In genomic region chr2:32708643-32709042, GRCm38 (mm10) we compare ENCODE assay signal across 9 mouse cellular contexts. TPM values are rescaled to one million over a fixed set of nuclear protein-coding genes. Genes with fewer than 3 reads are reported as not detected.
A peak's percentile ranks its signal among the peaks of the same experiment; 100 is the strongest.
DNase-seq lines count a peak whose midpoint lies in the region; ATAC-seq and TF ChIP-seq lines count a peak whose summit lies in the region.
"Had no signal": no experiment of that assay in that cellular context is flagged by ENCODE, and none has a peak within 500 bp of the region (broad histone marks: within the 10 kb centered on the region; RNA-seq: fewer than 3 reads in every experiment).

No protein-coding gene starts in this region.

- H3K4me1 ChIP-seq in kidney, adult 2 months (ENCODE audit: control insufficient read depth, insufficient read depth, low read length): peaks cover 17% of the 10 kb centered on the region
- H3K4me1 ChIP-seq in kidney, embryonic 16.5 days (ENCODE audit: insufficient read depth, low read length): peaks cover 10% of the 10 kb centered on the region
- no peaks in the 10 kb centered on the region; the same call in 1 of the 2 replicates for H3K4me1 ChIP-seq in cortical plate, adult 2 months (ENCODE audit: control insufficient read depth, insufficient read depth, low read length)

- ATAC-seq in CD4-positive, CD25-positive, alpha-beta regulatory T cell, adult 4 months: no peak
- no peak for ATAC-seq in kidney, embryonic 16.5 days (ENCODE audit: low FRiP score, low TSS enrichment)

- 24% methylated on average over 3 of the region's 3 CpGs for WGBS in kidney, adult 2 months
- 33% methylated on average over 3 of the region's 3 CpGs for WGBS in kidney, embryonic 16.5 days

- no peak overlapping the region for H3K9ac ChIP-seq in kidney, embryonic 16.5 days (replicated peaks; ENCODE audit: low read length)

- no peak overlapping the region for H3K4me3 ChIP-seq in kidney, adult 2 months (ENCODE audit: insufficient read depth, low read depth, low read length)
- no peak overlapping the region for H3K4me3 ChIP-seq in kidney, embryonic 16.5 days (ENCODE audit: low read length)
- no peak overlapping the region for H3K4me3 ChIP-seq in cortical plate, adult 2 months (ENCODE audit: insufficient read depth, low read length)

- peak; percentile 67 for TF ChIP-seq CTCF in kidney, adult 2 months (conservative IDR thresholded peaks at IDR 0.05; ENCODE audit: insufficient read depth, insufficient read length, low read depth, low read length)
- peak; percentile 76 for TF ChIP-seq CTCF in cortical plate, adult 2 months (IDR thresholded peaks at IDR 0.05; ENCODE audit: extremely low read depth, insufficient read depth, low read length)

- H3K36me3 ChIP-seq in kidney, adult 2 months (ENCODE audit: control insufficient read depth, insufficient read depth, low read length): peaks cover 18% of the 10 kb centered on the region
- peaks cover 68% of the 10 kb centered on the region for H3K36me3 ChIP-seq in kidney, embryonic 16.5 days (ENCODE audit: insufficient read depth, low read length)

- TF ChIP-seq POLR2A in kidney, adult 2 months (IDR thresholded peaks at IDR 0.05; ENCODE audit: low read depth, low read length): no peak
- no peak for TF ChIP-seq POLR2A in cortical plate, adult 2 months (IDR thresholded peaks at IDR 0.05; ENCODE audit: extremely low read depth, insufficient read depth, low read length)

- no peaks in the 10 kb centered on the region for H3K27me3 ChIP-seq in kidney, adult 2 months (replicated peaks; ENCODE audit: control insufficient read depth, insufficient read depth, low read length)
- H3K27me3 ChIP-seq in kidney, embryonic 16.5 days (ENCODE audit: insufficient read depth, low read length): no peaks in the 10 kb centered on the region

- DNase-seq in CD4-positive, CD25-positive, alpha-beta regulatory T cell, adult 2 months (ENCODE audit: low read depth, low spot score): peak; percentile 84
- no peak for DNase-seq in kidney, adult 2 months
- DNase-seq in CD8-positive naive resting alpha-beta T cell, adult 2 months (ENCODE audit: low read depth in 2 of 2, low spot score in 2 of 2): peak; percentile 68 to 76
- DNase-seq in lung, postnatal 4 days: peak; percentile 56 to 81
- no peak for DNase-seq in right cerebral cortex, adult 18-20 months

- H3K4me2 ChIP-seq in kidney, embryonic 16.5 days (replicated peaks; ENCODE audit: low read depth, low read length): no peak overlapping the region

- H3K9me3 ChIP-seq in kidney, embryonic 16.5 days (ENCODE audit: low read length): no peaks in the 10 kb centered on the region

- H3K27ac ChIP-seq in kidney, adult 2 months (ENCODE audit: insufficient read depth, low read depth, low read length): no peak overlapping the region
- no peak overlapping the region for H3K27ac ChIP-seq in kidney, embryonic 16.5 days (ENCODE audit: low read length)
- no peak overlapping the region for H3K27ac ChIP-seq in cortical plate, adult 2 months (ENCODE audit: insufficient read depth, low read length)

RNA-seq across cellular contexts. Expression of gene Cdk9, which starts 4.2 kb away (rescaled TPM):
- polyA plus RNA-seq in CD4-positive, CD25-positive, alpha-beta regulatory T cell, adult 4 months (2017; shearing (Covaris generic)): 10 to 100 TPM; 16.3 to 22.9 TPM
- 88.3 and 89.2 TPM in 2 replicates for polyA plus RNA-seq in kidney, adult 2 months (2012; rRNA removed)
- 113 and 115 TPM in 2 replicates for polyA plus RNA-seq in kidney, embryonic 16.5 days (2015; fragmentation: Nextera tagmentation; extraction: Ambion mirVana)
- polyA plus RNA-seq in cortical plate, adult 2 months (2012; rRNA removed): 260 and 329 TPM in 2 replicates

RNA-seq across cellular contexts. Expression of gene Fpgs, which starts 4.7 kb away (rescaled TPM):
- polyA plus RNA-seq in CD4-positive, CD25-positive, alpha-beta regulatory T cell, adult 4 months (2017; shearing (Covaris generic)): 10 to 100 TPM in 1 of 2 experiments, 1 to 10 TPM in 1; 9.4 to 12.5 TPM
- 147 and 174 TPM in 2 replicates for polyA plus RNA-seq in kidney, adult 2 months (2012; rRNA removed)
- polyA plus RNA-seq in kidney, embryonic 16.5 days (2015; fragmentation: Nextera tagmentation; extraction: Ambion mirVana): 42.3 and 45.1 TPM in 2 replicates
- polyA plus RNA-seq in cortical plate, adult 2 months (2012; rRNA removed): 16.4 and 17.7 TPM in 2 replicates

RNA-seq across cellular contexts. Expression of gene Sh2d3c, which starts 12.2 kb away (rescaled TPM):
- 10 to 100 TPM; 54.0 to 90.6 TPM for polyA plus RNA-seq in CD4-positive, CD25-positive, alpha-beta regulatory T cell, adult 4 months (2017; shearing (Covaris generic))
- 28.4 and 30.4 TPM in 2 replicates for polyA plus RNA-seq in kidney, adult 2 months (2012; rRNA removed)
- polyA plus RNA-seq in kidney, embryonic 16.5 days (2015; fragmentation: Nextera tagmentation; extraction: Ambion mirVana): 41.5 and 44.2 TPM in 2 replicates
- polyA plus RNA-seq in cortical plate, adult 2 months (2012; rRNA removed): 29.7 and 31.5 TPM in 2 replicates

RNA-seq across cellular contexts. Expression of gene 6330409D20Rik, which starts 32.2 kb away (rescaled TPM):
- under 1 TPM in 1 of 2 experiments, not detected in 1; 0.58 TPM for polyA plus RNA-seq in CD4-positive, CD25-positive, alpha-beta regulatory T cell, adult 4 months (2017; shearing (Covaris generic))
- polyA plus RNA-seq in kidney, adult 2 months (2012; rRNA removed): not detected in 2 replicates
- 0.16 TPM in 1 of 2 replicates, not detected in the other for polyA plus RNA-seq in kidney, embryonic 16.5 days (2015; fragmentation: Nextera tagmentation; extraction: Ambion mirVana)
- polyA plus RNA-seq in cortical plate, adult 2 months (2012; rRNA removed): 3.5 and 4.2 TPM in 2 replicates
- polyA plus RNA-seq: C2C12 had no signal

RNA-seq across cellular contexts. Expression of gene Tor2a, which starts 48.4 kb away (rescaled TPM):
- 10 to 100 TPM; 64.5 to 84.5 TPM for polyA plus RNA-seq in CD4-positive, CD25-positive, alpha-beta regulatory T cell, adult 4 months (2017; shearing (Covaris generic))
- 72.5 and 93.3 TPM in 2 replicates for polyA plus RNA-seq in kidney, adult 2 months (2012; rRNA removed)
- polyA plus RNA-seq in kidney, embryonic 16.5 days (2015; fragmentation: Nextera tagmentation; extraction: Ambion mirVana): 79.3 and 82.9 TPM in 2 replicates
- 54.9 and 58.9 TPM in 2 replicates for polyA plus RNA-seq in cortical plate, adult 2 months (2012; rRNA removed)

Comparison
In these comparisons a context has a peak if more than half of its experiments do, and no peak if none do; other contexts are left out.
1. DNase-seq: peak in CD4-positive, CD25-positive, alpha-beta regulatory T cell, adult 2 months (single experiment), CD8-positive naive resting alpha-beta T cell, adult 2 months (2 of 2) and lung, postnatal 4 days (2 of 2); none in kidney, adult 2 months (single experiment) and right cerebral cortex, adult 18-20 months (single experiment).